ENCODE assay signal across 13 mouse cellular contexts in the genomic region with DNA sequence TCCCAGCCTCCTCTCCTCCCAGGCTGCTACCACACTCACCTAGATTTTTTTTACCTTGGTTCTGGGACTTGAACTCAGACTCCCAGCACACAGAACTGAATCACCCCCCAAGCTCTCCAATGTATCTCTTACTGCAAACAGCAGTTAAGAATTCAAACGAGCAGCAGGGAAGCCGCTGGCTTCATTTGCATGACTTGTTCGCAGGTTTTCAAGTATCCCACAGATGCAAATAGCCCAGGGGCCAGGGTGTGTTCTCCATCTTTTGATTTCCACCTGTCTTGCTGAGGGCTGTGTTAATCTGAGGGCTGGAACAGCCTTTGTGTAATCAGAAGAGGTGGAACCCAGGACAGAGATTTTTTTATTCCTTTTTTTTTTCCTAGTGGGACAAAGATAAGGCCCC.
DNase-seq lines count a peak whose midpoint lies in the region; TF ChIP-seq lines count a peak whose summit lies in the region.
"Had no signal": no experiment of that assay in that cellular context is flagged by ENCODE, and none has a peak within 500 bp of the region (broad histone marks: within the 10 kb centered on the region; RNA-seq: fewer than 3 reads in every experiment).

No protein-coding gene starts in this region.

- peaks cover 64% of the 10 kb centered on the region for H3K4me1 ChIP-seq in E14TG2a.4 (replicated peaks; ENCODE audit: low read depth, low read length)

- no peak for DNase-seq in layer of hippocampus, adult 2 months (ENCODE audit: low spot score in 2 of 2)
- DNase-seq in layer of hippocampus, postnatal 14 days (ENCODE audit: low spot score in 2 of 2) = no peak
- DNase-seq in A20 (ENCODE audit: low read depth, low spot score) (peak; percentile 50), R1 (ENCODE audit: low read depth, low spot score) (peak; percentile 97)
- DNase-seq in right cerebral cortex, postnatal 10 days (ENCODE audit: low spot score in 2 of 2) = no peak
- no peak for DNase-seq in spleen, adult 12 weeks (ENCODE audit: low spot score)

- peak overlapping the region; percentile 55 for H3K27ac ChIP-seq in layer of hippocampus, adult 2 months
- H3K27ac ChIP-seq: forebrain, embryonic 12.5 days; hindbrain, embryonic 12.5 days; hindbrain, postnatal 0 days had no signal

- no peak overlapping the region for H3K4me3 ChIP-seq in layer of hippocampus, adult 2 months
- H3K4me3 ChIP-seq in E14TG2a.4 (replicated peaks; ENCODE audit: low read length) = peak overlapping the region; percentile 58
- H3K4me3 ChIP-seq: forebrain, embryonic 12.5 days; hindbrain, embryonic 12.5 days had no signal

- H3K36me3 ChIP-seq in E14TG2a.4 (ENCODE audit: insufficient read depth, low read length) = no peaks in the 10 kb centered on the region
- H3K36me3 ChIP-seq: embryonic facial prominence, embryonic 13.5 days; forebrain, embryonic 12.5 days; G1E; heart, embryonic 10.5 days; hindbrain, embryonic 12.5 days had no signal

- H3K9me3 ChIP-seq in E14TG2a.4 (ENCODE audit: low read length) = no peaks in the 10 kb centered on the region
- H3K9me3 ChIP-seq: embryonic facial prominence, embryonic 13.5 days; forebrain, embryonic 12.5 days; G1E; heart, embryonic 10.5 days; hindbrain, embryonic 12.5 days had no signal

- H3K27me3 ChIP-seq in E14TG2a.4 (ENCODE audit: insufficient read depth, low read length) = no peaks in the 10 kb centered on the region

- no peak for TF ChIP-seq CTCF in layer of hippocampus, adult 2 months (conservative IDR thresholded peaks at IDR 0.05)
- no peak for TF ChIP-seq CTCF in E14TG2a.4 (conservative IDR thresholded peaks at IDR 0.05; ENCODE audit: low read length)

Comparison
In these comparisons a context has a peak if more than half of its experiments do, and no peak if none do; other contexts are left out.
1. DNase-seq: peak in A20 (single experiment) and R1 (single experiment); none in layer of hippocampus, adult 2 months (0 of 2), layer of hippocampus, postnatal 14 days (0 of 2), right cerebral cortex, postnatal 10 days (0 of 2) and spleen, adult 12 weeks (single experiment).